Mouse (Mus musculus) heart, postnatal 0 days (tissue): Measurements from ENCODE around the gene Ankrd44. TPM values are rescaled to one million over a fixed set of nuclear protein-coding genes. Genes with fewer than 3 reads are reported as not detected.

Experiments
- ATAC-seq: fragments of 200-750 bp; cut with Nextera tagmentation; 2 replicates; pipeline ENCODE4 v1.8.0; 2017; ENCODE audit warnings: low read depth, moderate number of reproducible peaks, moderate library complexity; ENCODE audit not compliant: insufficient read depth
- DNase-seq: peaks from one replicate; pipeline ENCODE4 v3.0.0-alpha.2; 2016; ENCODE audit warnings: low spot score
- H3K27ac ChIP-seq: fragments of 300-500 bp; sonication (generic); 2 replicates; pipeline ENCODE4 v1.5.1; 2014; ENCODE audit warnings: low read depth, mild to moderate bottlenecking
- H3K27me3 ChIP-seq: fragments of 300-500 bp; sonication (generic); 2 replicates; pipeline ENCODE4 v1.6.1; 2014; ENCODE audit warnings: low read length, mixed read lengths; ENCODE audit not compliant: control insufficient read depth, insufficient read depth
- H3K36me3 ChIP-seq: fragments of 300-500 bp; sonication (generic); replicated peaks from 2 replicates; pipeline ENCODE4 v1.6.1; 2014; ENCODE audit warnings: low read length, mixed read lengths; ENCODE audit not compliant: control insufficient read depth, insufficient read depth
- H3K4me1 ChIP-seq: fragments of 300-500 bp; sonication (generic); 2 replicates; pipeline ENCODE4 v1.6.1; 2014; ENCODE audit warnings: antibody characterized with exemption; ENCODE audit not compliant: control insufficient read depth, insufficient read depth
- H3K4me2 ChIP-seq: fragments of 300-500 bp; sonication (generic); 2 replicates; pipeline ENCODE4 v1.6.1; 2014; ENCODE audit warnings: low read depth, mild to moderate bottlenecking, low read length, moderate library complexity
- H3K4me3 ChIP-seq: fragments of 300-500 bp; sonication (generic); 2 replicates; pipeline ENCODE4 v1.5.1; 2014; ENCODE audit warnings: low read depth, low read length
- H3K9ac ChIP-seq: fragments of 300-500 bp; sonication (generic); replicated peaks from 2 replicates; pipeline ENCODE4 v1.6.1; 2014; ENCODE audit warnings: low read depth, low read length, mixed read lengths
- H3K9me3 ChIP-seq: fragments of 300-500 bp; sonication (generic); replicated peaks from 2 replicates; pipeline ENCODE4 v1.6.1; 2016; ENCODE audit warnings: low read length; ENCODE audit not compliant: control insufficient read depth
- CTCF ChIP-seq: IDR thresholded peaks from 2 replicates; pipeline ENCODE4 v1.5.1; 2016; ENCODE audit warnings: antibody characterized with exemption, control low read depth, low read depth
- EP300 ChIP-seq: IDR thresholded peaks from 2 replicates; pipeline ENCODE4 v1.6.1; 2016; ENCODE audit warnings: antibody characterized with exemption, low read depth
- WGBS: fragments of 180-500 bp; shearing (Covaris S2); extraction: QIAGEN DNeasy Blood & Tissue Kit; methylation state at CpG from one replicate; pipeline ENCODE4 v1.1.7; 2014; 5-methylcytosine and 5-hydroxymethylcytosine counted together
- polyA plus RNA-seq: library from polyadenylated mRNA; unstranded; fragments of >200 nt; fragmentation: Nextera tagmentation; extraction: Ambion mirVana; gene quantifications from 2 replicates; pipeline ENCODE4 v1.2.1, GENCODE M21; 2015
- total RNA-seq: library from RNA; depleted of rRNA; stranded (reverse); fragments of >200 nt; gene quantifications from 2 replicates; pipeline ENCODE4 v1.2.3, GENCODE M21; 2014; ENCODE audit warnings: low replicate concordance

Gene Ankrd44
- total and polyA plus RNA-seq, 2 experiments from 2014 or later: 3.3 to 9.6 TPM

DNA sequence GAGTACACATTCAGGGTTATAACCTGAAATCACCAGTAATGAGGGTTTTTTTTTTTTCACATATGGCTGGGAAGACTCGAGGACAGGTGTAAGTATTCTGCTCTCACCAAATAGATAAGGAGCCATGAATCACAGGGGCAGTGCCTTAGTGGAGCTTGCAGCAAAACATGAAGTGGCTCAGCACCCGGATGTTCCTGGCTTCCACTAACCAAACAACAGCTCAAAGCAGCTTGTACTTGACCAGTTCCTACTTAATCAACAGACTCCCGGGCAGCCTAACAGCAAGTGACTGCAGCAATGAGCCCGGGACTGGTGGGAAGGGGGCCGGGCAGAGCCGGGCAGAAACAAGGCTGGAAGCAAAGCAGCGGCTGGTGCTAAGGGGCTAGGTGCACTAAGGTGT, 20.6 kb downstream of the Ankrd44 start:
- no peaks in the 10 kb centered on the region for H3K36me3 ChIP-seq
- ATAC-seq (no peak), DNase-seq (no peak)
- H3K27me3 ChIP-seq: no peaks in the 10 kb centered on the region
- H3K4me3 ChIP-seq: no peak overlapping the region
- WGBS: 25% methylated on average over 7 of the region's 7 CpGs
- H3K4me1 ChIP-seq: peaks cover 22% of the 10 kb centered on the region
- peak overlapping the region; percentile 35; the same call in 1 of the 2 replicates for H3K9ac ChIP-seq
- peak overlapping the region; percentile 30; the same call in 1 of the 2 replicates for H3K4me2 ChIP-seq
- H3K9me3 ChIP-seq: no peaks in the 10 kb centered on the region
- no peak overlapping the region for H3K27ac ChIP-seq
- TF ChIP-seq EP300 (no peak), CTCF (no peak)

DNA sequence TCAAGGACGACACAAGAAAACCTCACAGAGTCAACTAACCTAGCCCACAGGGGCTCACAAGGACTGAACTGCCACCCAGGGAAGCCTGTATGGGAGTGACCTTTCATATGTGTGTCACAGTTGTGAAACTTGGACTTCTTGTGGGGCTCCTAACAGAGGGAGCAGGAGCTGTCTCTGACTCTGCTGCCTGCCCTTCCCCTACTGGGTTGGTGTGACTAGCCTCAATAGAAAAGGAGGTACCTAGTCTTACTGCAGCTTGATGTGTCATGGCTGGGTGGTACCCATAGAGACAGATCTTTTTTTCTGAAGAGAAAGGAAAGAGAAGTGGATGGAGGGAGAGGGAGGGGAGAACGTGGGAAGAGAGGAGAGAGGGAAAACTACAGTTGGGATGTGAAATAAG, 22.0 kb downstream of the Ankrd44 start:
- Histone ChIP-seq H3K4me3 (no peak overlapping the region), H3K4me2 (no peak overlapping the region), H3K9me3 (no peaks in the 10 kb centered on the region), H3K36me3 (no peaks in the 10 kb centered on the region), H3K27ac (no peak overlapping the region), H3K4me1 (peaks cover 17% of the 10 kb centered on the region; the same call in 1 of the 2 replicates), H3K27me3 (no peaks in the 10 kb centered on the region), H3K9ac (no peak overlapping the region)
- ATAC-seq: no peak
- no peak for DNase-seq
- TF ChIP-seq CTCF: no peak
- no peak for TF ChIP-seq EP300
- 85% methylated on average over 2 of the region's 2 CpGs for WGBS

DNA sequence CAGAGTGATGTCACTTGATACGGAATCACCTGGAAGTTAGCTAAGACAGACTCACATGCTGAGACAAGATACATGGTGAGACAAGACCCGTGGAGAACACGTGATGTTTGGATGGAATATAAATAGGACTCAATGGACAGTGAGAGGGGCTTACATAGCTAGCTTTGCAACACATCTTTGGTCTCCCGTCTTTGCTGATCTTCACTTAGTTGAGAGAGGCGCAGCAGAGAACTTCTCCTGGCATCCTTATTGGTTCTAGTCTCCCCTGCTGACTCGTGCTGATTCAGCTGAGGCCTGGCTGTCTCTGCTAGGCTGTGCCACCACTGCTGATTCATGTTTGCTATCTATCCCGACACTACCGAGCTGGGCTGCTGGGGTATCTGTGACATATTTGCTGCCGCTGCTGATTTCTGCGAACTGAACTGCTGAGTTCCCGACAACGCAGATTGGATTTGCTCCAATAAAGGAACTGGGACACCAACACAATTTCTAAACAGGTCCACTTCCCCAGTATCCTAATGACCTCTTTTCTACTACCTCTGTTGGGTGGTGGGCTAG, 23.4 kb downstream of the Ankrd44 start:
- no peak for TF ChIP-seq EP300
- no peak for TF ChIP-seq CTCF
- no peaks in the 10 kb centered on the region for H3K9me3 ChIP-seq
- H3K4me2 ChIP-seq: no peak overlapping the region
- no peaks in the 10 kb centered on the region for H3K27me3 ChIP-seq
- DNase-seq (no peak), ATAC-seq (no peak)
- H3K27ac ChIP-seq: no peak overlapping the region
- peaks cover 29% of the 10 kb centered on the region for H3K4me1 ChIP-seq
- H3K4me3 ChIP-seq: no peak overlapping the region
- H3K36me3 ChIP-seq: no peaks in the 10 kb centered on the region
- 73% methylated on average over 12 of the region's 12 CpGs for WGBS
- no peak overlapping the region for H3K9ac ChIP-seq

DNA sequence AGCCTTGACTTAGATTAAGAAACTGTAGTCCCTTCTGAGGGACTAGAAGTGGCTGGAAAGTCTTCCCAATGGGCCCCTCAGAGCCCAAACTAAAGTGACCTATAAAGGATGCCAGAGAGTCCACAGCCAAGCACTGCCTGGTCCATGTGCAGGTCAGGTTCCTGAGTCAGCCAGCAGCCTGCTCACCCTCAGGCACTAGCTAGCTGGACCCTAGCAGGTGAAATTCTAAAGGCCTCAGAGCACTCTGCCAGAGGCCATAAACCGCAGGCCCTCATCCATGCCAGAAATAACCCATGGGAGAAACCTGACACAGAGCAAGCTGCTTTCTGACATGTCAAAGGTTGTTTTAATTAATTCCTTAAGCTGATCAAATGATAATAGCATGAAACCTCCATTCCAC, 25.1 kb downstream of the Ankrd44 start:
- Histone ChIP-seq H3K4me2 (no peak overlapping the region), H3K9ac (no peak overlapping the region), H3K36me3 (no peaks in the 10 kb centered on the region), H3K27ac (no peak overlapping the region), H3K4me3 (no peak overlapping the region), H3K27me3 (no peaks in the 10 kb centered on the region), H3K4me1 (peaks cover 46% of the 10 kb centered on the region), H3K9me3 (no peaks in the 10 kb centered on the region)
- no peak for ATAC-seq
- WGBS: 35% methylated on average over 1 of the region's 1 CpGs
- TF ChIP-seq EP300 (no peak), CTCF (no peak)
- DNase-seq: no peak

DNA sequence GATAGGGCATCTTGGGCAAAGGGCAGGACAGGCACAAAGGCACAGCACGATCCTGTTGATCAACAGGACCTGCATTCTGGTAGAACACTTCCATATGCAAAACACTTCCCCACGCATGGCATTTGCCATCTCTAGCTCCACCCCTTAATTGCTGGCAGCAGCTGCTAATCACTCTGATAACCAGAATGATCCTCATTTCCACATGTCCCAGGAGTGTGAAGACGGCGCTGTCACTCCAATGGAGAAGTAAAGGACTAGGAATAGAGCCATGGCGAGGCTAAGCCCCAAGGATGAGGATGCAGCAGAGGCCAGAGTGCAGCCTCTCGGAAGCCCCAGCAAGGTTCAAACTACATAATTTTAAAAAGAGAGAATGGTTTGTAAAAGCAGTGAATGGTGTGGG, 26.9 kb downstream of the Ankrd44 start:
- Histone ChIP-seq H3K4me3 (no peak overlapping the region), H3K4me2 (no peak overlapping the region), H3K27me3 (no peaks in the 10 kb centered on the region), H3K36me3 (no peaks in the 10 kb centered on the region), H3K27ac (no peak overlapping the region), H3K9me3 (no peaks in the 10 kb centered on the region), H3K9ac (no peak overlapping the region), H3K4me1 (peaks cover 47% of the 10 kb centered on the region)
- no peak for TF ChIP-seq CTCF
- TF ChIP-seq EP300: no peak
- 54% methylated on average over 6 of the region's 6 CpGs for WGBS
- DNase-seq (no peak), ATAC-seq (no peak)

DNA sequence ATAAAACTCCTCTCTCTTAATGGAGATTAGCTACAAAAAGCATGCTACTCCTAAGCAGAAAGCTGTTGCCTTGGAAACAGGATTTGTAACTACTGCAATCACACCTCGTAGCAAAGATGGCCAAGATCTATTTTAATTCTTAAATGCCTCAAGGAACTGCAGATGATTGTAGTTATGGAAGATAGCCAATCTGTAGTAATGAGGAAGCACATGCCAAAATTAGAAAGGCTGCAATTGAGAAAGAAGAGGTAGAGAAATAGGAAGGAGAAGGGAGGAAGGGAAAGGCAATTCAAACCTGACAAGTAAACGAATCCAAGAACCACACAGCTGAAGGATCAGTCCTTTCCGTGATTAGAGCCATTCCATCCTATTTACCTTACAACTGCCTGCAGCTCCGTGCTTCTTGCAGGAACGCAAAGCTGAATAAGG, 27.5 kb downstream of the Ankrd44 start:
- no peak for DNase-seq
- Histone ChIP-seq H3K4me2 (no peak overlapping the region), H3K4me1 (peaks cover 47% of the 10 kb centered on the region), H3K9me3 (no peaks in the 10 kb centered on the region), H3K27me3 (no peaks in the 10 kb centered on the region), H3K27ac (no peak overlapping the region), H3K9ac (no peak overlapping the region), H3K36me3 (no peaks in the 10 kb centered on the region), H3K4me3 (no peak overlapping the region)
- TF ChIP-seq EP300 (no peak), CTCF (no peak)
- ATAC-seq: no peak
- 24% methylated on average over 5 of the region's 5 CpGs for WGBS
